In genomic region chr9:68656076-68656795, GRCm38 (mm10) we compare ENCODE assay signal across 9 mouse cellular contexts. TPM values are rescaled to one million over a fixed set of nuclear protein-coding genes. Genes with fewer than 3 reads are reported as not detected.
DNase-seq lines count a peak whose midpoint lies in the region; ATAC-seq lines count a peak whose summit lies in the region.
"Had no signal": no experiment of that assay in that cellular context is flagged by ENCODE, and none has a peak within 500 bp of the region (broad histone marks: within the 10 kb centered on the region; RNA-seq: fewer than 3 reads in every experiment).

No protein-coding gene starts in this region.

- no peaks in the 10 kb centered on the region for H3K36me3 ChIP-seq in forebrain, embryonic 14.5 days (ENCODE audit: control insufficient read depth, insufficient read depth, low read length)
- H3K36me3 ChIP-seq in forebrain, embryonic 10.5 days (replicated peaks) = no peaks in the 10 kb centered on the region
- H3K36me3 ChIP-seq in stomach, embryonic 16.5 days (ENCODE audit: control insufficient read depth, insufficient read depth, low read length) = no peaks in the 10 kb centered on the region

- ATAC-seq in forebrain, embryonic 14.5 days = no peak
- ATAC-seq in stomach, embryonic 16.5 days (ENCODE audit: insufficient read depth, low FRiP score) = no peak

- no peak overlapping the region for H3K27ac ChIP-seq in forebrain, embryonic 14.5 days (ENCODE audit: low read depth, low read length)
- no peak overlapping the region for H3K27ac ChIP-seq in forebrain, embryonic 10.5 days
- H3K27ac ChIP-seq in stomach, embryonic 16.5 days (ENCODE audit: low read length) = no peak overlapping the region; the same call in 1 of the 2 replicates
- H3K27ac ChIP-seq: liver, embryonic 14.5 days had no signal

- H3K9me3 ChIP-seq in forebrain, embryonic 14.5 days (replicated peaks; ENCODE audit: control insufficient read depth, low read length) = no peaks in the 10 kb centered on the region
- no peaks in the 10 kb centered on the region for H3K9me3 ChIP-seq in forebrain, embryonic 10.5 days
- H3K9me3 ChIP-seq in stomach, embryonic 16.5 days (replicated peaks; ENCODE audit: control insufficient read depth, low read length) = no peaks in the 10 kb centered on the region

- peaks cover 4% of the 10 kb centered on the region for H3K4me1 ChIP-seq in forebrain, embryonic 14.5 days (ENCODE audit: control insufficient read depth, insufficient read depth, low read length)
- H3K4me1 ChIP-seq in forebrain, embryonic 10.5 days = peaks cover 35% of the 10 kb centered on the region
- peaks cover 5% of the 10 kb centered on the region for H3K4me1 ChIP-seq in stomach, embryonic 16.5 days (ENCODE audit: control insufficient read depth, insufficient read depth, low read length)

- H3K4me3 ChIP-seq in forebrain, embryonic 14.5 days (ENCODE audit: low read depth, low read length) = 0 out of 2 replicates have a peak overlapping the region, but pooled peaks have one; percentile 69
- no peak overlapping the region for H3K4me3 ChIP-seq in forebrain, embryonic 10.5 days
- H3K4me3 ChIP-seq in stomach, embryonic 16.5 days (replicated peaks; ENCODE audit: low read length) = no peak overlapping the region

- 54% methylated on average over 5 of the region's 5 CpGs for WGBS in forebrain, embryonic 14.5 days
- 56% methylated on average over 5 of the region's 5 CpGs for WGBS in forebrain, embryonic 10.5 days
- 34% methylated on average over 5 of the region's 5 CpGs for WGBS in stomach, embryonic 16.5 days

- no peak overlapping the region for H3K9ac ChIP-seq in forebrain, embryonic 14.5 days (ENCODE audit: low read length)
- no peak overlapping the region for H3K9ac ChIP-seq in stomach, embryonic 16.5 days (ENCODE audit: low read length)
- H3K9ac ChIP-seq: liver, embryonic 14.5 days had no signal

- H3K27me3 ChIP-seq in forebrain, embryonic 14.5 days (replicated peaks; ENCODE audit: control insufficient read depth, insufficient read depth, low read length) = 0 out of 2 replicates have a peak, but pooled peaks cover 5% of the 10 kb centered on the region
- H3K27me3 ChIP-seq in forebrain, embryonic 10.5 days (ENCODE audit: poor library complexity, severe bottlenecking) = peaks cover 21% of the 10 kb centered on the region
- H3K27me3 ChIP-seq in stomach, embryonic 16.5 days (ENCODE audit: control insufficient read depth, insufficient read depth, low read length) = no peaks in the 10 kb centered on the region

- H3K4me2 ChIP-seq in forebrain, embryonic 14.5 days (ENCODE audit: low read length) = peak overlapping the region; percentile 95; the same call in 1 of the 2 replicates
- peak overlapping the region; percentile 89 for H3K4me2 ChIP-seq in stomach, embryonic 16.5 days (ENCODE audit: low read depth, low read length)

- DNase-seq in forebrain, embryonic 14.5 days (ENCODE audit: low spot score) = peak; percentile 32
- no peak for DNase-seq in forebrain, embryonic 10.5 days (ENCODE audit: extremely low spot score, low spot score)
- DNase-seq in retina, postnatal 1 day = peak; percentile 14
- no peak for DNase-seq in retina, embryonic 14.5 days (ENCODE audit: low spot score)
- DNase-seq in kidney, adult 9 months = peak; percentile 80
- DNase-seq in ovary, adult 18-20 months (ENCODE audit: low spot score) = no peak
- no peak for DNase-seq in right cerebral cortex, postnatal 14 days

RNA-seq across cellular contexts. Expression of gene Rora, which starts 2.6 kb away (rescaled TPM):
- polyA plus RNA-seq in forebrain, embryonic 14.5 days (2014; fragmentation: Nextera tagmentation; extraction: Ambion mirVana) = 15.2 and 17.0 TPM in 2 replicates
- polyA plus RNA-seq in forebrain, embryonic 10.5 days (2016; fragmentation: Nextera tagmentation; extraction: Ambion mirVana) = 5.6 and 5.7 TPM in 2 replicates
- 5.6 and 8.4 TPM in 2 replicates for polyA plus RNA-seq in stomach, embryonic 16.5 days (2015; fragmentation: Nextera tagmentation; extraction: Ambion mirVana)

Comparison
In these comparisons a context has a peak if more than half of its experiments do, and no peak if none do; other contexts are left out.
1. DNase-seq: peak in forebrain, embryonic 14.5 days (single experiment), retina, postnatal 1 day (single experiment) and kidney, adult 9 months (single experiment); none in forebrain, embryonic 10.5 days (single experiment), retina, embryonic 14.5 days (single experiment), ovary, adult 18-20 months (single experiment) and right cerebral cortex, postnatal 14 days (single experiment).